Mouse (Mus musculus): ENCODE results near the gene Clca2. TPM values are rescaled to one million over a fixed set of nuclear protein-coding genes. Genes with fewer than 3 reads are reported as not detected.

The Clca2 gene
- polyA plus RNA-seq, 1 experiment from 2014 or later: 0.12 TPM

DNA sequence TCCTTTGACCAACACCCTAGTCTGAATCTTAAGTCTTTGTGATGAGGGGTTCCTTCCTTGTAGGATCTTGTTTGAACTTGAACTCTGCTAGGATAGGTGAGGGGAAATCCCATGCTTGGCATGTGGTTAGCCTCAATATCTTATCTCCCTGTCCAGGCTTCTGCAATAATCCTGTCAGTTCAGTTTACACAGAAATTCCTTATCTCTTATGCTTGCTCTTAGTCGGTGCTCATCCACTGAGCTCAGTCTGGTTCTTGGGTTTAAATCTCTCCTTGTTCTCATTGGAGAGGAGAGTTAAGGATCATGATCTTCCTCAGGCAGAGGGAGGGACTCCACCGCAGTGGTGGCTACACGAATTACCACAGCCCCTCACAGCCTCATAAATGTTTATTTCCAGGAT is 49.4 kb downstream of the Clca2 start:
- 27% methylated on average over 3 of the region's 3 CpGs for WGBS
- no peak overlapping the region for H3K4me2 ChIP-seq (ENCODE audit: low read depth, low read length)
- H3K9ac ChIP-seq (ENCODE audit: low read depth, low read length): no peak overlapping the region
- no peaks in the 10 kb centered on the region for H3K4me1 ChIP-seq (ENCODE audit: control insufficient read depth, insufficient read depth, low read length)
- H3K36me3 ChIP-seq (ENCODE audit: control insufficient read depth, insufficient read depth, low read length): no peaks in the 10 kb centered on the region
- no peak overlapping the region for H3K27ac ChIP-seq (ENCODE audit: low read length)
- H3K27me3 ChIP-seq (replicated peaks; ENCODE audit: control insufficient read depth, insufficient read depth, low read length): no peaks in the 10 kb centered on the region
- H3K4me3 ChIP-seq (ENCODE audit: low read length): no peak overlapping the region
- H3K9me3 ChIP-seq (ENCODE audit: control insufficient read depth, low read length): no peaks in the 10 kb centered on the region
- peak; percentile 83 for ATAC-seq

DNA sequence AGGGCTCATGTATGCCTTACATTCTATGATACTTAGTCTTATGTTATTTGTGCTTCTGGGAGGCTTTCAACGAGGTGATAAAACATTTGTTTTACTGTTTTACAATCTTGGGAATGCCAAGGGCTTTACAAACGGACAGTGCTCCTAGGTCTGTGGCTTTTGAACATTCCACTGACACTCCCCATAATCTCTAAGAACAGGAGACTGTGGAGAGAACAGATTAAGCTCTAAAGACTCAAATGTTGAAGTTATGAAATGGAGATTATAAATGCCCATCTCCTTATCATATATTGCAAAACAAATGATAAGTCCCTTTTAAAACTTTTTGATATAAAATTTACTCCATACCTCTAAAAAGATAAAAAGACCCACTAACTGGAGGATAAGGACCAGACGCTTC is 60.4 kb downstream of the Clca2 start:
- no peak for ATAC-seq
- no peaks in the 10 kb centered on the region for H3K36me3 ChIP-seq (ENCODE audit: control insufficient read depth, insufficient read depth, low read length)
- no peak overlapping the region for H3K27ac ChIP-seq (ENCODE audit: low read length)
- no peaks in the 10 kb centered on the region for H3K9me3 ChIP-seq (ENCODE audit: control insufficient read depth, low read length)
- WGBS: 50% methylated on average over 3 of the region's 3 CpGs
- no peak overlapping the region for H3K4me3 ChIP-seq (ENCODE audit: low read length)
- H3K4me2 ChIP-seq (ENCODE audit: low read depth, low read length): no peak overlapping the region
- H3K9ac ChIP-seq (ENCODE audit: low read depth, low read length): no peak overlapping the region
- no peaks in the 10 kb centered on the region for H3K4me1 ChIP-seq (ENCODE audit: control insufficient read depth, insufficient read depth, low read length)
- no peaks in the 10 kb centered on the region for H3K27me3 ChIP-seq (replicated peaks; ENCODE audit: control insufficient read depth, insufficient read depth, low read length)

DNA sequence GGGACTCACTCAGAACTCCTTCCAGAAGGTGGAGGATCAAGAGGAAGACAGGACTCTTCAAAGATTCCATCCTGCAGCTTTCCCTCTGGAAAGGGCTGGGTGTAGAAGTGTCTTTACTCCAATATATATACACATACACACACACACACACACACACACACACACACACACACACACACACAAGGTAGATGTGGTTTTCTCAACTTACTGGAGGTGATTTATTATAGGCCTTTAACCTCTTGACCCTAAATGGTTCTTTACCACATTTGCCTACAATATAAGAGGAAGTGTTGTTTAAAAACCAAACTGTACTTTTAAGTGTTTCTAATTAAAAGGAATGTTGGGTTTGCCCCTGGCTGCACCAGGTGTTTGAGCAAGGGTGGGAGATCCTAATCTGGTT is 66.6 kb downstream of the Clca2 start, which contains the start of gene Clca1:
Gene Clca1, minus strand, starts transcription at position 101 of the 400 bp plus-strand sequence.
- no peaks in the 10 kb centered on the region for H3K27me3 ChIP-seq (replicated peaks; ENCODE audit: control insufficient read depth, insufficient read depth, low read length)
- no peak within 1 kb of the TSS for H3K4me3 ChIP-seq (ENCODE audit: low read length)
- no peaks in the 10 kb centered on the region for H3K36me3 ChIP-seq (ENCODE audit: control insufficient read depth, insufficient read depth, low read length)
- no peaks in the 10 kb centered on the region for H3K4me1 ChIP-seq (ENCODE audit: control insufficient read depth, insufficient read depth, low read length)
- no peak for ATAC-seq
- H3K4me2 ChIP-seq (ENCODE audit: low read depth, low read length): no peak within 1 kb of the TSS
- H3K9me3 ChIP-seq (ENCODE audit: control insufficient read depth, low read length): no peaks in the 10 kb centered on the region
- no peak within 1 kb of the TSS for H3K27ac ChIP-seq (ENCODE audit: low read length)
- no peak within 1 kb of the TSS for H3K9ac ChIP-seq (ENCODE audit: low read depth, low read length)

DNA sequence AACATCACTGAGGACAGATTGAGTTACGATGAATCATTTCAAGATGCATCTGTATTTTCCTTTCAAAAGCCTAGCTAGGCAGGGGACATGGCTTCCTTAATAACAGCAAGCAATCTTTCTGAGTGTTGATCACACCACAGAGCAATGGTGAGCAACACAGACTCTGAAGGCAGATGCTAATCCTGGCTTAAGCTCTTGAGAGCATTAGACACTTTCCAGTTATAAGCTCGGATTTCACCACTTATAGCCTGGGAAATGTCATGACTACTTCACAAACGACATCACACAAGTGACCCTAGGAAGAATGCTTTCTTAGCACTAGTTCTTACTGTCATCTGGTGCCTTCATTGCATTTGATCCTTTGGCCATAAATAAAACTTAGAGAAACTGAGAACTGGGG is 71.2 kb downstream of the Clca2 start:
- Histone ChIP-seq H3K9me3 (ENCODE audit: control insufficient read depth, low read length) (no peaks in the 10 kb centered on the region), H3K4me1 (ENCODE audit: control insufficient read depth, insufficient read depth, low read length) (no peaks in the 10 kb centered on the region), H3K36me3 (ENCODE audit: control insufficient read depth, insufficient read depth, low read length) (no peaks in the 10 kb centered on the region), H3K4me2 (ENCODE audit: low read depth, low read length) (no peak overlapping the region), H3K27me3 (replicated peaks; ENCODE audit: control insufficient read depth, insufficient read depth, low read length) (no peaks in the 10 kb centered on the region), H3K4me3 (ENCODE audit: low read length) (no peak overlapping the region), H3K27ac (ENCODE audit: low read length) (no peak overlapping the region), H3K9ac (ENCODE audit: low read depth, low read length) (no peak overlapping the region)
- 67% methylated on average over 3 of the region's 3 CpGs for WGBS
- ATAC-seq: no peak

DNA sequence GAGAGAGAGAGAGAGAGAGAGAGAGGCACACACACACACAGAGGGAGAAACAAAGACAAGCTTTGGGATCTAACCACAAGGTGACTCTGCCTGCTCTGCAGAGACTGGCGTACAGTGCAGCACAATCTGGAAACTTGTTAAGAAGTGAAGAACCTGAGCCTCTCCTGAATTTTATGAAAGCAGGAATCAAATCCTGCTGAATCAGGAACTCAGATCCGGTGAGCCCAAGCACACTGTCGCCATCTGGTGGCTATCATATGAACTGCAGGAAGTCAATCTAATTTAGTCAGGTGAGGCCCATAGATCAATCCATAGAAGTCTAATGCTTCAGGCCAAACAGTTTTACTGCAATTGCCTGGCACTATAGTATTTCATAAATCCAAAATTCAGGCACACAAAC is 72.5 kb downstream of the Clca2 start:
- no peak for ATAC-seq
- 37% methylated on average over 3 of the region's 3 CpGs for WGBS
- H3K4me2 ChIP-seq (ENCODE audit: low read depth, low read length): no peak overlapping the region

More for the DNA sequence above, 72.5 kb downstream of the Clca2 start:
- Histone ChIP-seq H3K36me3 (ENCODE audit: control insufficient read depth, insufficient read depth, low read length) (no peaks in the 10 kb centered on the region), H3K27ac (ENCODE audit: low read length) (no peak overlapping the region), H3K4me1 (ENCODE audit: control insufficient read depth, insufficient read depth, low read length) (no peaks in the 10 kb centered on the region), H3K27me3 (replicated peaks; ENCODE audit: control insufficient read depth, insufficient read depth, low read length) (no peaks in the 10 kb centered on the region), H3K9me3 (ENCODE audit: control insufficient read depth, low read length) (no peaks in the 10 kb centered on the region), H3K4me3 (ENCODE audit: low read length) (no peak overlapping the region), H3K9ac (ENCODE audit: low read depth, low read length) (no peak overlapping the region)

Other genes with a start within 250 kb of the Clca2 start
- 69.2 and 140 TPM in 2 replicates for gene Clca4b, start 166.9 kb downstream of the Clca2 start, polyA plus RNA-seq (2015; fragmentation: Nextera tagmentation; extraction: Ambion mirVana)
- not detected in 2 replicates for gene Clca4a, start 124.4 kb downstream of the Clca2 start, polyA plus RNA-seq (2015; fragmentation: Nextera tagmentation; extraction: Ambion mirVana)
- 115 and 130 TPM in 2 replicates for gene Clca1, start 66.7 kb downstream of the Clca2 start, polyA plus RNA-seq (2015; fragmentation: Nextera tagmentation; extraction: Ambion mirVana)
- 13.1 and 14.7 TPM in 2 replicates for gene Odf2l, start 19.1 kb upstream of the Clca2 start, polyA plus RNA-seq (2015; fragmentation: Nextera tagmentation; extraction: Ambion mirVana)
- 2.4 and 3.0 TPM in 2 replicates for gene Col24a1, start 193.0 kb upstream of the Clca2 start, polyA plus RNA-seq (2015; fragmentation: Nextera tagmentation; extraction: Ambion mirVana)

Measured in intestine, embryonic 16.5 days (tissue).